Mouse (Mus musculus) CH12.LX (cell line): ENCODE measurements at regions not wholly inside any gene's neighbourhood (a gene's known extent, or its start where the extent isn't known, plus 50 kb on each side); places are given as distances from the start of the nearest gene placed in this dataset.

Source experiments
- DNase-seq: peaks from one replicate; pipeline ENCODE4 v3.0.0-alpha.2; 2013; ENCODE audit errors: extremely low read depth
- H3K27ac ChIP-seq: 2 replicates; pipeline ENCODE4 v1.5.1; 2012; ENCODE audit warnings: low read depth, mild to moderate bottlenecking, control low read depth, moderate library complexity; ENCODE audit not compliant: insufficient read depth
- H3K27me3 ChIP-seq: replicated peaks from 2 replicates; pipeline ENCODE3; 2012; ENCODE audit warnings: inconsistent platforms
- H3K36me3 ChIP-seq, 2 experiments: replicated peaks in 1 of 2; 2 replicates each; pipeline versions ENCODE3 to v1.6.1; 2012; ENCODE audit warnings: inconsistent platforms in 1 of 2, low read length in 1 of 2, mild to moderate bottlenecking in 1 of 2, mixed read lengths in 1 of 2, moderate library complexity in 1 of 2; ENCODE audit not compliant: control insufficient read depth in 1 of 2, insufficient read depth in 1 of 2
- H3K4me1 ChIP-seq, 2 experiments: 2 replicates each; pipeline ENCODE4 v1.6.1; 2012; ENCODE audit warnings: inconsistent platforms in 1 of 2, moderate library complexity in 1 of 2; ENCODE audit not compliant: insufficient read depth in 2 of 2, control insufficient read depth in 1 of 2
- H3K4me2 ChIP-seq: 2 replicates; pipeline ENCODE4 v1.6.1; 2012; ENCODE audit warnings: low read depth, mild to moderate bottlenecking, control low read depth; ENCODE audit not compliant: poor library complexity, insufficient read depth, severe bottlenecking
- H3K4me3 ChIP-seq, 3 experiments: fragments of 150-350 bp in 1 of 3; sonication (generic) in 1 of 3; replicated peaks in 1 of 3; 2 replicates each; pipeline versions ENCODE3 to v1.5.1; 2011 to 2012; ENCODE audit warnings: low read depth in 2 of 3, low read length in 2 of 3, mild to moderate bottlenecking in 2 of 3, moderate library complexity in 2 of 3, control low read depth in 1 of 3, improper control_type of control experiment in 1 of 3, inconsistent platforms in 1 of 3, mixed read lengths in 1 of 3; ENCODE audit not compliant: poor library complexity in 1 of 3
- H3K79me2 ChIP-seq: replicated peaks from 2 replicates; pipeline ENCODE4 v1.6.1; 2012; ENCODE audit warnings: mild to moderate bottlenecking, moderate library complexity; ENCODE audit not compliant: control insufficient read depth, poor library complexity, insufficient read depth, severe bottlenecking; ENCODE audit errors: extremely low read depth
- H3K9ac ChIP-seq: 2 replicates; pipeline ENCODE4 v1.6.1; 2012; ENCODE audit warnings: low read depth, mild to moderate bottlenecking, control low read depth, moderate library complexity; ENCODE audit not compliant: insufficient read depth
- H3K9me3 ChIP-seq: replicated peaks from 2 replicates; pipeline ENCODE3; 2012; ENCODE audit warnings: low read length, inconsistent platforms, mixed read lengths
- CTCF ChIP-seq, 2 experiments: IDR thresholded peaks in 1 of 2; conservative IDR thresholded peaks in 1 of 2; 2 replicates each; pipeline ENCODE4 v1.5.1; 2011 to 2012; ENCODE audit warnings: low read depth in 2 of 2, low read length in 2 of 2, improper control_type of control experiment in 1 of 2, inconsistent platforms in 1 of 2, mild to moderate bottlenecking in 1 of 2, moderate library complexity in 1 of 2
- E2F4 ChIP-seq: IDR thresholded peaks from 2 replicates; pipeline ENCODE4 v1.6.1; 2011; ENCODE audit warnings: low read depth, low read length, improper control_type of control experiment; ENCODE audit not compliant: insufficient replicate concordance
- ETS1 ChIP-seq: conservative IDR thresholded peaks from 2 replicates; pipeline ENCODE4 v1.6.1; 2012; ENCODE audit warnings: low read depth, mild to moderate bottlenecking, inconsistent platforms, low read length, improper control_type of control experiment, moderate library complexity
- HCFC1 ChIP-seq: IDR thresholded peaks from 2 replicates; pipeline ENCODE4 v1.6.1; 2012; ENCODE audit warnings: low read depth, mild to moderate bottlenecking, inconsistent platforms, low read length, improper control_type of control experiment
- IRF4 ChIP-seq: IDR thresholded peaks from 2 replicates; pipeline ENCODE4 v1.6.1; 2014; ENCODE audit warnings: low read depth, mild to moderate bottlenecking, inconsistent platforms, low read length, improper control_type of control experiment
- JUND ChIP-seq: conservative IDR thresholded peaks from 2 replicates; pipeline ENCODE4 v1.6.1; 2011; ENCODE audit warnings: low read depth, low read length, improper control_type of control experiment
- MXI1 ChIP-seq: IDR thresholded peaks from 2 replicates; pipeline ENCODE4 v1.6.1; 2011; ENCODE audit warnings: mild to moderate bottlenecking, low read depth, low read length, improper control_type of control experiment
- NRF1 ChIP-seq: IDR thresholded peaks from 2 replicates; pipeline ENCODE4 v1.6.1; 2014; ENCODE audit warnings: low read depth, mild to moderate bottlenecking, inconsistent platforms, low read length, improper control_type of control experiment, moderate library complexity
- POLR2AphosphoS2 ChIP-seq: IDR thresholded peaks from 2 replicates; pipeline ENCODE4 v1.6.1; 2011; ENCODE audit warnings: low read depth, low read length, improper control_type of control experiment
- RCOR1 ChIP-seq: conservative IDR thresholded peaks from 2 replicates; pipeline ENCODE4 v1.6.1; 2012; ENCODE audit warnings: low read depth, mild to moderate bottlenecking, inconsistent platforms, low read length, improper control_type of control experiment
- SIN3A ChIP-seq: IDR thresholded peaks from 2 replicates; pipeline ENCODE4 v1.6.1; 2012; ENCODE audit warnings: low read length, improper control_type of control experiment, inconsistent platforms
- SMC3 ChIP-seq: IDR thresholded peaks from 2 replicates; pipeline ENCODE4 v1.6.1; 2011; ENCODE audit warnings: low read depth, low read length, improper control_type of control experiment
- TBP ChIP-seq: conservative IDR thresholded peaks from 2 replicates; pipeline ENCODE4 v1.6.1; 2011; ENCODE audit warnings: low read depth, low read length, improper control_type of control experiment
- TCF12 ChIP-seq: IDR thresholded peaks from 2 replicates; pipeline ENCODE4 v1.6.1; 2014; ENCODE audit warnings: low read depth, mild to moderate bottlenecking, inconsistent platforms, low read length, improper control_type of control experiment
- UBTF ChIP-seq: IDR thresholded peaks from 2 replicates; pipeline ENCODE4 v1.6.1; 2012; ENCODE audit warnings: low read depth, mild to moderate bottlenecking, inconsistent platforms, low read length, improper control_type of control experiment, moderate library complexity
- ZC3H11A ChIP-seq: IDR thresholded peaks from 2 replicates; pipeline ENCODE4 v1.6.1; 2012; ENCODE audit warnings: low read depth, mild to moderate bottlenecking, inconsistent platforms, low read length, improper control_type of control experiment
- ZMIZ1 ChIP-seq: IDR thresholded peaks from 2 replicates; pipeline ENCODE4 v1.6.1; 2012; ENCODE audit warnings: low read depth, mild to moderate bottlenecking, inconsistent platforms, low read length, improper control_type of control experiment
- ZNF384 ChIP-seq: IDR thresholded peaks from 2 replicates; pipeline ENCODE4 v1.6.1; 2012; ENCODE audit warnings: low read depth, low read length, improper control_type of control experiment, inconsistent platforms
- dilution Hi-C: fragments of 300-500 bp; cut with MboI; formaldehyde crosslinking; loops from 2 replicates; pipeline ENCODE4 v1.14.3; 2020; ENCODE audit warnings: low sequenced_read_pairs; ENCODE audit not compliant: extremely low pct_unique_long_range_greater_than_20kb, extremely low pct_ligation_motif_present
- in situ Hi-C: fragments of 300-500 bp; cut with MboI; formaldehyde crosslinking; loops from 3 replicates; pipeline ENCODE4 v1.14.3; 2019; ENCODE audit warnings: low sequenced_read_pairs, low pct_ligation_motif_present, low pct_unique_long_range_greater_than_20kb, mixed read lengths

GRCm38 (mm10) chr14:55334305-55334704 lies 112.5 kb downstream of the Dhrs2 start:
- H3K79me2 ChIP-seq = no peaks in the 10 kb centered on the region
- H3K4me3 ChIP-seq = no peak overlapping the region
- DNase-seq = no peak
- dilution Hi-C loops (no loop called here), in situ Hi-C loops (no loop called here)
- H3K27ac ChIP-seq = no peak overlapping the region
- peaks cover 0 to 8% of the 10 kb centered on the region in 2 experiments; a peak in 1 of 4 replicates for H3K4me1 ChIP-seq
- no peaks in the 10 kb centered on the region for H3K36me3 ChIP-seq
- H3K9me3 ChIP-seq = no peaks in the 10 kb centered on the region
- no peak overlapping the region for H3K9ac ChIP-seq
- H3K4me2 ChIP-seq = 0 out of 2 replicates have a peak overlapping the region, but pooled peaks have one; percentile 38
- H3K27me3 ChIP-seq = no peaks in the 10 kb centered on the region
- TF ChIP-seq MXI1 (no peak), TBP (no peak), POLR2AphosphoS2 (no peak), IRF4 (no peak), TCF12 (no peak), RCOR1 (no peak), E2F4 (no peak), ETS1 (no peak), HCFC1 (no peak), JUND (no peak)

GRCm38 (mm10) chr14:55335586-55335985 lies 113.8 kb downstream of the Dhrs2 start:
- DNase-seq = no peak
- no peaks in the 10 kb centered on the region for H3K79me2 ChIP-seq
- H3K36me3 ChIP-seq = no peaks in the 10 kb centered on the region
- dilution Hi-C loops = no loop called here
- H3K4me1 ChIP-seq = peaks cover 0 to 8% of the 10 kb centered on the region in 2 experiments; a peak in 1 of 4 replicates
- TF ChIP-seq MXI1 = no peak
- no peak for TF ChIP-seq SIN3A
- no peak for TF ChIP-seq SMC3
- no peak for TF ChIP-seq ZMIZ1
- no peak for TF ChIP-seq ZC3H11A
- no peak for TF ChIP-seq E2F4
- TF ChIP-seq ZNF384 = no peak
- TF ChIP-seq UBTF = no peak
- no peak for TF ChIP-seq CTCF (conservative IDR thresholded peaks at IDR 0.05 in 1 of 2, IDR thresholded peaks at IDR 0.05 in 1 of 2; ENCODE audit: low read depth in 2 of 2, low read length in 2 of 2)
- TF ChIP-seq NRF1 = no peak
- H3K9me3 ChIP-seq = no peaks in the 10 kb centered on the region
- no peak overlapping the region for H3K4me2 ChIP-seq
- H3K4me3 ChIP-seq = no peak overlapping the region
- H3K27me3 ChIP-seq = no peaks in the 10 kb centered on the region
- in situ Hi-C loops = no loop called here
- no peak overlapping the region for H3K27ac ChIP-seq
- no peak overlapping the region for H3K9ac ChIP-seq
